Mouse (Mus musculus) heart, adult 2 months (tissue): Measurements from ENCODE around the gene Bnip3.

Experiments
- CTCF ChIP-seq: fragments of 200-600 bp; IDR thresholded peaks from 2 replicates; pipeline ENCODE4 v1.8.1; 2022; ENCODE audit warnings: antibody characterized with exemption, mild to moderate bottlenecking, moderate library complexity
- EP300 ChIP-seq: fragments of 200-500 bp; IDR thresholded peaks from 2 replicates; pipeline ENCODE4 v1.6.1; 2011; ENCODE audit warnings: low read depth, low read length, control low read depth; ENCODE audit not compliant: insufficient read depth
- POLR2A ChIP-seq: fragments of 200-500 bp; IDR thresholded peaks from 2 replicates; pipeline ENCODE4 v1.6.1; 2011; ENCODE audit warnings: mild to moderate bottlenecking, low read depth, low read length, control low read depth; ENCODE audit not compliant: insufficient read depth

GRCm38 (mm10) chr7:138848028-138848920 is 61.0 kb downstream of the Bnip3 start:
- TF ChIP-seq POLR2A (no peak), CTCF (no peak), EP300 (no peak)
